Mouse (Mus musculus) myocyte (in vitro differentiated cells): Measurements from ENCODE around the gene Tmem50b. TPM values are rescaled to one million over a fixed set of nuclear protein-coding genes. Genes with fewer than 3 reads are reported as not detected.

Experiments
- H3K27me3 ChIP-seq: one replicate; pipeline ENCODE4 v1.6.1; 2011; ENCODE audit not compliant: control insufficient read depth, insufficient read depth, insufficient read length
- H3K36me3 ChIP-seq: one replicate; pipeline ENCODE4 v1.6.1; 2011; ENCODE audit not compliant: control insufficient read depth, insufficient read depth
- H3K4me2 ChIP-seq: one replicate; pipeline ENCODE4 v1.6.1; 2011; ENCODE audit warnings: low read depth, control low read depth
- H3K4me3 ChIP-seq: one replicate; pipeline ENCODE4 v1.5.1; 2011; ENCODE audit warnings: mild to moderate bottlenecking, control low read depth, moderate library complexity
- H3K79me2 ChIP-seq: one replicate; pipeline ENCODE4 v1.6.1; 2011; ENCODE audit not compliant: control insufficient read depth, insufficient read depth
- H3ac ChIP-seq: one replicate; pipeline ENCODE4 v1.6.1; 2011; ENCODE audit not compliant: control insufficient read depth, insufficient read length
- CEBPB ChIP-seq: IDR thresholded peaks from 2 replicates; pipeline ENCODE4 v1.6.1; 2011; ENCODE audit warnings: mild to moderate bottlenecking, moderate library complexity; ENCODE audit not compliant: poor library complexity, insufficient read depth, severe bottlenecking
- E2F4 ChIP-seq: IDR thresholded peaks from one replicate; pipeline ENCODE4 v1.6.1; 2011; ENCODE audit warnings: mild to moderate bottlenecking, control low read depth, moderate library complexity; ENCODE audit not compliant: insufficient read depth
- MAX ChIP-seq: IDR thresholded peaks from one replicate; pipeline ENCODE4 v1.6.1; 2011; ENCODE audit warnings: low read depth, mild to moderate bottlenecking, control low read depth
- MYOD1 ChIP-seq, 3 experiments: IDR thresholded peaks; one replicate each; pipeline ENCODE4 v1.6.1; 2011; ENCODE audit warnings: control low read depth in 2 of 3, low read depth in 2 of 3, mild to moderate bottlenecking in 2 of 3, moderate library complexity in 1 of 3; ENCODE audit not compliant: insufficient read length in 2 of 3, control insufficient read depth in 1 of 3
- MYOG ChIP-seq, 3 experiments: IDR thresholded peaks; one replicate each; pipeline ENCODE4 v1.6.1; 2011; ENCODE audit warnings: control low read depth in 2 of 3, low read depth in 2 of 3, mild to moderate bottlenecking in 2 of 3; ENCODE audit not compliant: insufficient read length in 2 of 3, control insufficient read depth in 1 of 3, insufficient read depth in 1 of 3
- POLR2A ChIP-seq: IDR thresholded peaks from one replicate; pipeline ENCODE4 v1.6.1; 2011; ENCODE audit warnings: low read depth, mild to moderate bottlenecking, control low read depth, moderate library complexity; ENCODE audit not compliant: insufficient read length
- POLR2AphosphoS2 ChIP-seq: IDR thresholded peaks from one replicate; pipeline ENCODE4 v1.6.1; 2011; ENCODE audit warnings: low read depth, control low read depth; ENCODE audit not compliant: insufficient read length
- REST ChIP-seq: IDR thresholded peaks from one replicate; pipeline ENCODE4 v1.6.1; 2011; ENCODE audit warnings: mild to moderate bottlenecking, control low read depth, moderate library complexity; ENCODE audit not compliant: insufficient read depth, insufficient read length
- SRF ChIP-seq: IDR thresholded peaks from one replicate; pipeline ENCODE4 v1.6.1; 2011; ENCODE audit warnings: low read depth; ENCODE audit not compliant: control insufficient read depth, insufficient read length
- TCF12 ChIP-seq: IDR thresholded peaks from one replicate; pipeline ENCODE4 v1.6.1; 2011; ENCODE audit warnings: mild to moderate bottlenecking, control low read depth; ENCODE audit not compliant: poor library complexity, insufficient read depth, severe bottlenecking
- TCF3 ChIP-seq: IDR thresholded peaks from one replicate; pipeline ENCODE4 v1.6.1; 2011; ENCODE audit warnings: low read depth, control low read depth; ENCODE audit not compliant: insufficient read length
- USF1 ChIP-seq: IDR thresholded peaks from one replicate; pipeline ENCODE4 v1.6.1; 2011; ENCODE audit warnings: low read depth, mild to moderate bottlenecking, control low read depth, moderate library complexity
- polyA plus RNA-seq: library from polyadenylated mRNA; unstranded; fragments of >200 nt; fragmentation: generic; extraction: Trizol; gene quantifications from one replicate; pipeline ENCODE4 v1.2.1, GENCODE M21; 2012; ENCODE audit warnings: missing spikeins

Gene Tmem50b
- polyA plus RNA-seq, 1 experiment = 11.4 TPM

GRCm38 (mm10) chr16:91545597-91546281 is 51.9 kb downstream of the Tmem50b start:
- H3K4me2 ChIP-seq = no peak overlapping the region
- TF ChIP-seq MYOD1 (IDR thresholded peaks at IDR 0.05; ENCODE audit: control insufficient read depth in 1 of 3, insufficient read length in 2 of 3, low read depth in 2 of 3) (no peak), E2F4 (no peak), MYOG (IDR thresholded peaks at IDR 0.05; ENCODE audit: control insufficient read depth in 1 of 3, insufficient read depth in 1 of 3, insufficient read length in 2 of 3, low read depth in 2 of 3) (no peak), REST (no peak), CEBPB (no peak), MAX (no peak), POLR2A (no peak), POLR2AphosphoS2 (no peak)
- H3K4me3 ChIP-seq = peak overlapping the region; percentile 62
- H3K27me3 ChIP-seq = no peaks in the 10 kb centered on the region
- H3K36me3 ChIP-seq = no peaks in the 10 kb centered on the region
- no peak overlapping the region for H3ac ChIP-seq
- peaks cover 19% of the 10 kb centered on the region for H3K79me2 ChIP-seq

GRCm38 (mm10) chr16:91543619-91544018 is 54.0 kb downstream of the Tmem50b start:
- no peak overlapping the region for H3K4me2 ChIP-seq
- H3K36me3 ChIP-seq = no peaks in the 10 kb centered on the region
- no peak overlapping the region for H3K4me3 ChIP-seq
- no peak overlapping the region for H3ac ChIP-seq
- peaks cover 13% of the 10 kb centered on the region for H3K79me2 ChIP-seq
- no peaks in the 10 kb centered on the region for H3K27me3 ChIP-seq
- TF ChIP-seq TCF3 = no peak
- no peak for TF ChIP-seq MAX
- no peak for TF ChIP-seq REST
- no peak for TF ChIP-seq TCF12
- TF ChIP-seq E2F4 = no peak
- no peak for TF ChIP-seq SRF
- no peak for TF ChIP-seq POLR2AphosphoS2
- no peak for TF ChIP-seq MYOD1 (IDR thresholded peaks at IDR 0.05; ENCODE audit: control insufficient read depth in 1 of 3, insufficient read length in 2 of 3, low read depth in 2 of 3)
- TF ChIP-seq CEBPB = no peak
- no peak for TF ChIP-seq MYOG (IDR thresholded peaks at IDR 0.05; ENCODE audit: control insufficient read depth in 1 of 3, insufficient read depth in 1 of 3, insufficient read length in 2 of 3, low read depth in 2 of 3)
- TF ChIP-seq USF1 = no peak
- TF ChIP-seq POLR2A = no peak

- no peak overlapping the region for H3K4me3 ChIP-seq
- TF ChIP-seq TCF12 = no peak
- no peak for TF ChIP-seq E2F4
- no peak for TF ChIP-seq SRF
- no peak for TF ChIP-seq USF1
- TF ChIP-seq CEBPB = no peak
- no peak for TF ChIP-seq MYOG (IDR thresholded peaks at IDR 0.05; ENCODE audit: control insufficient read depth in 1 of 3, insufficient read depth in 1 of 3, insufficient read length in 2 of 3, low read depth in 2 of 3)
- TF ChIP-seq POLR2AphosphoS2 = no peak
- no peaks in the 10 kb centered on the region for H3K27me3 ChIP-seq
Measured at GRCm38 (mm10) chr16:91541573-91542081, 56.0 kb downstream of the Tmem50b start.

GRCm38 (mm10) chr16:91538513-91538912 is 59.1 kb downstream of the Tmem50b start:
- Histone ChIP-seq H3K4me3 (no peak overlapping the region), H3K4me2 (peak overlapping the region; percentile 53), H3ac (no peak overlapping the region), H3K27me3 (no peaks in the 10 kb centered on the region), H3K79me2 (no peaks in the 10 kb centered on the region), H3K36me3 (no peaks in the 10 kb centered on the region)
- TF ChIP-seq REST = no peak
- no peak for TF ChIP-seq SRF
- no peak for TF ChIP-seq MAX
- no peak for TF ChIP-seq POLR2AphosphoS2
- no peak for TF ChIP-seq MYOG (IDR thresholded peaks at IDR 0.05; ENCODE audit: control insufficient read depth in 1 of 3, insufficient read depth in 1 of 3, insufficient read length in 2 of 3, low read depth in 2 of 3)
- no peak for TF ChIP-seq TCF12
- TF ChIP-seq MYOD1 (IDR thresholded peaks at IDR 0.05; ENCODE audit: control insufficient read depth in 1 of 3, insufficient read length in 2 of 3, low read depth in 2 of 3) = no peak
- TF ChIP-seq E2F4 = no peak
- no peak for TF ChIP-seq TCF3
- TF ChIP-seq POLR2A = no peak
- TF ChIP-seq USF1 = no peak
- TF ChIP-seq CEBPB = no peak

More at GRCm38 (mm10) chr16:91541573-91542081, 56.0 kb downstream of the Tmem50b start:
- no peak overlapping the region for H3ac ChIP-seq
- no peak overlapping the region for H3K4me2 ChIP-seq
- H3K36me3 ChIP-seq = no peaks in the 10 kb centered on the region
- no peaks in the 10 kb centered on the region for H3K79me2 ChIP-seq

- TF ChIP-seq MYOG (IDR thresholded peaks at IDR 0.05; ENCODE audit: control insufficient read depth in 1 of 3, insufficient read depth in 1 of 3, insufficient read length in 2 of 3, low read depth in 2 of 3) (no peak), REST (no peak), USF1 (no peak), TCF3 (no peak), POLR2AphosphoS2 (no peak), POLR2A (no peak), TCF12 (no peak), MAX (no peak), E2F4 (no peak), SRF (no peak)
- Histone ChIP-seq H3ac (no peak overlapping the region), H3K4me3 (no peak overlapping the region), H3K36me3 (no peaks in the 10 kb centered on the region), H3K4me2 (peak overlapping the region; percentile 53), H3K79me2 (no peaks in the 10 kb centered on the region), H3K27me3 (no peaks in the 10 kb centered on the region)
Measured at GRCm38 (mm10) chr16:91538051-91538450, 59.5 kb downstream of the Tmem50b start.
